Mouse (Mus musculus) hindlimb bud, embryonic 11.5 days (tissue): ENCODE data around the gene Grin3b.
"Not testable (repeated sequence)": the region's sequence is repeated elsewhere in the genome, so short reads cannot be mapped to it uniquely, and the experiment has no call there.

Experiments
- DNase-seq: peaks from one replicate; pipeline ENCODE4 v3.0.0-alpha.2; 2012; ENCODE audit warnings: low read depth, low spot score; ENCODE audit errors: extremely low spot score

Grin3b gene

DNA sequence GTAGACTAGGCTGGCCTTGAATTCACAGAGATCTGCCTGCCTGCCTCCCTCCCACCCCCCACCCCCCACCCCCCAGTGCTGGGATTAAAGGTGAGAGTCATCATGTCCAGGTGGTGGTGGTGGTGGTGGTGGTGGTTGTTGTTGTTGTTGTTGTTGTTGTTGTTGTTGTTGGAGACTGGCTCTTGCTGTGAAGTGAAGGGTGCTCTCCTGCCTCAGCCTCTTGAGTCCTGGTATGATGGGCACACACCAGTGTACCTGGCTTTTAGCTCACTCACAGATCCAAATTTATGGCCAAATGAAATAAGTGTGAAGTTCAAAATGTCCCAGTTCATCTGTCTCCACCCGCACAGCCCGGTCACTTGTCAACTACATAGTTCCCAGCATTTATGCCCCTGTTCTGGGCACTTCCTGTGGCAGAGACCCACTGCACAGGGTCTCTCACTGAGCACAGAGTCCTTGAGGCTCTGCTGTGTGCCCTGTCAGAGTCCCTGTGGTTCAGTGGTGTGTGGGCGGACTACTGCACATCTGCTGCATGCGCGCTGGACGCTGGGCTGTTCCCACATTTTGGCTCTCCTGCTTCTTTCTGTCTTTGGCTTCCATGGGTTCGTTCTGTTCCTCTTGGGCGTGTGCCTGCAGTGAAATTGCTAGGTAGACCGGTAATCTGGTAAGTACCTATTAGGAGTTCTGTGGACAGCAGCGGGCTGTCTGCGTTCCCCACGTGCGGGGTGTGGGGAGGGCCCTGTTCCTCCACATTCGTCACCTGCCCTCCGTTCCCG, 35.5 kb upstream of the Grin3b start:
- DNase-seq: no peak

DNA sequence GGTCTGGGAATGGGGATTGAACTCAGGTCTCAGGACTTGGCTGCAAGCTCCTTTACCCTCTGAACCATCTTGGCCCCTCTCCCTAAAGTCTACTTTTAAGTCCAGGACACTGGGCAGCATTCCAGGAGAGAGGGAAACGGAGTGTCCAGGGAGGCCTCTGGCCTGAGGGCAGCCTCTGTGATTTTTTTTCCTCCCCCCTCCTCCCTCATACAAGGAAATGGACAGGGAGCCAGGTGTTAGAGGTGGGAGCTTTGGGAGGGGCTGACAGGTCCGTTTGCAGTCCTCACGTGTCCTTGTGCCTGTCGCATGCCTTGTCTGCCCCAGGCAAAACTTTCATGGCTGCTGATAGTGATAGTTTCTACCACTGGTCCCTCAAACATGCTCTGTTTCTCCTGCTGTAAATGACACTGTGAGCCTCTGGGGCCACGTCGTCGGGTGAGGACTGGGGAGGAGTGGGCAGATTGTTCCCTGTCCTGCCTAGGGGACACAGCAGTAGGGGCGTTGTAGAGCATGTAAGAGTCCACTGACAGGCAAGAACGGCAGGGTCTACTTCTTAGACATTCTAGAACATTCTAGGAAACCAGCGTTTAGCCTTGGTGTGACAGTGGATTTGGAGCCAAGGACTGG, 34.1 kb upstream of the Grin3b start:
- no peak for DNase-seq

DNA sequence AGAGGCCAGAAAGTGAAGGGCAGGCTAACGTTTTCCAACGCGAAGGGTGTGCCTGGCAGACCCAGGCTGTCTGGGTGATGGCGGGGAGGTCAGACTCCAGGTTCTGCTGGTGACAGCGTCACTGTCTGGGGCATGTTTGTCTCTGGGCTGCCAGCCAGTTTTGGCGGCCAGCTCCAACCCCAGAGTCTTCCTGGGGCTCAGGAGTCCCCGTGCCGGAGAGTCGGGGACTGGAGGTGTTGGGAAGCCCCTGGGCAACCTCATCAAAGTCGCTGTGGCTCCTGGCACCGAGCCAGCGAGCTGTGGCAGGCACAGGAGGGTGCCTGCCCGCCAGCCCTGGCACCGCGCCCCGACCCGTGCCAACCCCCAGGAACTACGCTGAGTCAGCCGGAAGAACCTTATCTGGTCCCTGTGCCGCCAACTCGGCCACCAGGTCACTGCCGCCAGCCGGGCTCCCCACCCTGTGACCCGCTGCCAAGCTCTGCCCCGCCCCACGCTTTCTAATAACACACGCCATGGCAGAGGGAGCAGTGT, 33.5 kb upstream of the Grin3b start:
- DNase-seq: no peak

DNA sequence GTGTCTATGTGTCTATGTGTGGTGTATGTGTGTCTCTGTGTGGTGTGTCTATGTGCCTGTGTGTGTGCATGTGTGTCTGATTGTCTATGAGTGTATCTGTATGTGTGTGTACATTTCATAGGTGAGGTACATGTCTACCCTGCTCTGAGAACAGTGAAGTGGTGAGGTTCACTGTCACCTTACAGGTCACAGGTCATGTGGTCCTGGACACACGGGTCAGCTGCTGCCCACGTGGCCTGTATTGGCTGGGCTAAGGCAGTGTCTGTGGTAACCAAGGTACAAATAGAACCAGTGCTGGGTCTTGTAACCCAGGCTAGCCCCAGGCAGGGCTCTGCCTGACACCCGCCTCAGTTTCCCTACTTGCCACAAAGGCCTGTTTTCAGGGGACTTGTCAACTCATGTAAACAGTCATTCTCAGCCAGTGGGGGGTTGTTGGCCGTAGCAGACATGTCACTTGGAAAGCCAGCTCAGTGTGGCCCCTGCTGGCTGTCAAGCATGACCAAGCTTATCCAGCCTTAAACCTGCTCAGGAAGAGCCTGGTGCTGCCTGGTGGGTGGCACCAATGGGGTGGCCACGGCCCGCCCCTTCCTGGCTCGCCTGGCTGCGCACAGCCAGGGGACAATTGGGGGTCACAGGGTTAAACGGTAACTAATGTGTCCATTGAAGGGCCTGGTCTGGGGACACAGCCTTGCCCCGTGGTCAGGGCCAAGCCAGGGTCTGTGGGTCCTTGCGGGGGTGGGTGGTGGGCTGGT, 32.6 kb upstream of the Grin3b start:
- no peak for DNase-seq

DNA sequence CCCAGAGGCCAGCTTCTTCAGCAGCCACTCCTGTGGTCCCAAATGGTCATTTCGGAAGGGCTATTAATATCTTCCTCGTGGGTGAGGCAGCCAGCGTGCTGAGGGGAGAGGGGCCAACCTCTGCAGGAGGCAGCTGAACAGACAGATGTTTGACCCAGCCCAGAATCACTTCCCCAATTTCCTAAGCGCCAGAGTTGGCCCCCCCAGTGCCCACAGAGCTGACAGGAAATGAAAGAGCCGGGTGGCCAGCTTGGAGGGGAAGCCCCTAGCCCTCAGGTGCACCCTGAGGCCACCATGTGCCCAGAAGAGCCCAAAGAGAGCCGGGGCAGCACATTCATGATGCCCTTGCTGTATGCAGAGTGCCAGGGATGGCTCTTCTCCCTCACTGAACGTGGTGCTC, 29.8 kb upstream of the Grin3b start:
- DNase-seq: no peak

DNA sequence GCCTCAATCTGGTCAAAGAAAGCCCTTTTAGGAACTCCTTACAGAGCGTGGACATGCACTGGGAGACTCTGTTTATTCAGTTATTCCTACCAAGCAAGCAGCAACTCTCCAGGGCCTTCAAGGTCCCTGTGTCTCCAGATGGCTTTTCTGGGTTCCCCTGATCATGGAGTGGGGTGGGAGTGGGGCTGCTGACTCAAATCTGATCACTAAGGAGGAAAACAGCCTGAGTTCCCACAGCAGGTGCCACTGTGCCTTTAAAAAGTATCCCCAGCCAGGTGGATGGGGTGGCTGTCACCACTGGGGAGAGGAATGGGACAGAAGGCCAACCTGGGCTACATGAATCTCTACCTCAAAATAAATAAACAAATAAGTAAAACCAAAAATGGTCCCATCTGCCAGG, 27.5 kb upstream of the Grin3b start:
- no peak for DNase-seq

DNA sequence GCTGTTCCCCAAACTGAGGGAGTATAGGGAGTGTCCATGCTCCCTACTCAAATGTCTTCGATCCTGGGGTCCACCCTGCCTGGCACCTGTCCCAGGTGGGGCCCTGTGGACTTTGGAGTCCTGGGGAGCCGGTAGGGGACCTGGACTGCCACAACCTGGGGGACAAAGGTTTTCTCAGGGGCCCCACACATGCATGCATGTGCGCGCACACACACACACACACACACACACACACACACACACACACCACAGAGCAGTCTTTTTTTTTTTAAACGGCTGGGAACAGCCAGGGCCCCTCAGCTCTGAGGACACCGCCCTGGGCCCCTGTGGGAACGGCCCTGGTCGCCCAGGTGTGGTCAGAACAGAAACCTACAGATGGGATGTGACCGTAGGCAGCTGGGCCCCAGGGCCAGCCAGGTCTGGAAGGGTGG, 27.0 kb upstream of the Grin3b start:
- DNase-seq: no peak

DNA sequence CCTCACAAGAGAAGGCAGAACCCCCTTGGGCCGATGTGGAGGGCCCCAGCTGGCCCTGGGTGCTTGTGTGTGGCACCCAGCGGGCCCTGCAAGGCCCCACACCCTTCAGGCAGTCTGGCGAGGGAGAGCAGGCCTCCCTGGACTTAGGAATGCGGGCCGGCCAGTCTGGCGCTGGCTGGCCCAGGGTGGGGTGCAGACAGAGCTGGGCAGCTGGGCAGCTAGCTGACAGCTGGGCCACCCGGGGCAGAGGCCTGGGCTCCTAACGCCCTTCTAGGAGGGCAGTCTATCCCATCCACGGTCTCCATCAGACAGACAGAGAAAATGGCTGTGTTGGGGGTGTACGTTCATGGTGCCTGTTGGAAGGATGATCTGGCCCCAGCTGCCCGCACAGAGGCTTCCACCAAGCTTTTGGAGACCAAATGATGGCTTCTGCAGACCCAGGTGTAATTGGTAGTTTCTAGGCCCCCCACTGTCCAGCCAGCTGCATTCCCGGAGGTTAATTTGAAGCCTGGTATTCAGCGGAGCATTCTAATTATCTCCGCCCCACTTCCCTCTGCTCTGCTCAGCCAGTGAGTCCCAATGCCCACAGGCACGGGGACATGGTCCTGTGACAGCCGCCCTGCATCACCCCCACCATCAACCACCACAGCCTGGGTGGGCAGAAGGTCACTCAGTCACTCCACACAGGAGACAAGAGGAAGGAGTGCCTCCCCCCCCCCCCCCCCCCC, 24.8 kb upstream of the Grin3b start:
- no peak for DNase-seq

DNA sequence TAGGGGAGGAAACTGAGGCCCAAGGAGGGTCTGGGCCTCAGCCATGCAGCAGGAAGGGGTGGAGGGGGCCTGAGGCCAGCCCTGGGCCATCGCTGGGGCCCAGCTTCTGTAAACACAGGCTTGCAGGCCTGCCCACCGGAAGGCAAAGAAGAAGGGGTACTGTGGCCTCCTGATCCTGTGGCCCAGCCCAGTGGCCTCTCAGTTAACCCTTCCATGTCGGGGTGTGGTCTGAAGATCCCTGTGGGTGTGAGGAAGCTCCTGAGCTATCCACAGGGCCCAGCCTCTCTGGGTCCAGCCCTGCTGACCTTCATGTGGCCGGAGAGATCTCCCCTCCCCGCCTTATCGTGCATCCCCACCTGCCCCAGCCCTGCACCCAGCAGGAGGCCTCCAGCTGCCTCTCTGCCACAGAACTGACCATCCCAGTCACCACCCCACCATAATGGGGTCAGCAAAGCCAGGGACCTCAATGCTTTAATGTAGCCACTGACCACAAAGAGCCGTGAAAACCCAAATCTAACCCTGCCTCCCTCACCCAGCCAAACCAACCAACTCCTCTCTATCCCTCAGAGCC, 23.7 kb upstream of the Grin3b start:
- DNase-seq: no peak

DNA sequence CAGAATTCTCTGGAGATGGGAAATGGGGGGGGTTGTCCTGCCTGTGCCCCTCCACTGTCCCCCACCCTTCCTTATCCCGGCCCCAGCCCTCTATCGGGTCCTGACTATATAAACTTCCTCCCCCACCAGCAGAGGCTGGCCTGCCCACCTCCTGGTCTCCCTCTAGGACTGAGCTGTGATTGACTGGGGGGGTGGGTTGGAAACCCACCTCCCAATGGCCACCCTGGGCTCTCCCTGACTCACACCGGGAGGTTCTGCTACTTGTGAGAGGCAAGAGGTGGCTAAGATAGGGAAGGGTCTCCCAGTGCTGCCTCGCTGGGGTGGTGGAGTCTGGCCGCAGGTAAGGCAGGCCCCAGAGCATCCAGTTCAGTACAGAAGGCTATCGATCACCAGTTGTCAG, 23.0 kb upstream of the Grin3b start:
- no peak for DNase-seq

DNA sequence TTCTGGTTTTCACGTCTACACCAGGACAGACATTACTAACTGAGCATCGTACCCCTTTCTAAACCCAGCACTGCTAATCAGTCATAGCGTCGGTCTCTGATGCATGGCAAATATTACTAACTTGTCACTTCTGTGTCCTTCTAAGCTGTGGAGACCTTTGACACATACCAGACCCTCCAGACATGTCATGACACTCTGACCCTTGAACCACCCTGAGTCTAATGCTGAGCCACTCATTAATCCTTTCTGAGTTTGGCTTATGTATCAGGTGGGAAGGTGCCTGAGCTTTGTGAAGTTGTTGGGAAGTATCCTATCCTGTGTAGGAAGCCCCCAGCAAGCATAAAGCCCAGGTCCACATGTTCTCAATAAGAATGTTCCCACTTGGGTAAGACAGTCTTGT, 20.6 kb upstream of the Grin3b start:
- DNase-seq: no peak

DNA sequence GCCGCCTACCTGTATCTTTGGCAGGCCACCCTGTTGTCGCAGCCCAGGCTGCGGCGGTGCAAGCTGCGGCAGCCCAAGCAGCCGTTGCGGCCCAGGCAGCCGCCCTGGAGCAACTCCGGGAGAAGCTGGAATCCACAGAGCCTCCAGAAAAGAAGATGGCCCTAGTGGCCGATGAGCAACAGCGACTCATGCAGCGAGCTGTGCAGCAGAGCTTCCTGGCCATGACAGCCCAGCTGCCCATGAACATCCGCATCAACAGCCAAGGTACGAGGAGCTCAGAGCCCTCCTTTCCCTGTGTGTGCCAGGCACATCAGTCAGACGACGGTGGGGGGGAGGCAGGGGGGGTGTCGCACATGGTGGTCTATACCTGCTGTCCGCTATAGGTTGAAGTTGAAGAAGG, 19.9 kb upstream of the Grin3b start:
- no peak for DNase-seq

DNA sequence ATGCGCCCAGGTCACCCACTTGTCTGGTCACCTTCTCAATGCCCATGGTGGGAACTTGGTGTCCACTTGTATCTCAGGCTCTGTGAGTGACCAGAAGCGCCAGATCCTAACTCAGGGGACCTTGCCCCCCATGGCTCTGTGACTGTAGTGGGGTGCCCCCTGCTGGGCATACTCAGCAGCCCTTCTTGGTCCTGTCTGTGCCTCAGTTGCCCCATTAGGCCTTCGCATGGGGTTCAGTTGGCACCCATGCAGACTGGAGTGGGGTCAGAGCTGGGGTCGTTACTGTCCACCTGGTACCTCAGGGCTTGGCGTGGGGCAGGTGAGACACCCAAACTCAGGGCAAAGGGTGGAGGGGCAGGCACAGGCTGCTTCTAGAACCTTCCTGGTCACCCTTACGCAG, 16.6 kb upstream of the Grin3b start:
- no peak for DNase-seq

DNA sequence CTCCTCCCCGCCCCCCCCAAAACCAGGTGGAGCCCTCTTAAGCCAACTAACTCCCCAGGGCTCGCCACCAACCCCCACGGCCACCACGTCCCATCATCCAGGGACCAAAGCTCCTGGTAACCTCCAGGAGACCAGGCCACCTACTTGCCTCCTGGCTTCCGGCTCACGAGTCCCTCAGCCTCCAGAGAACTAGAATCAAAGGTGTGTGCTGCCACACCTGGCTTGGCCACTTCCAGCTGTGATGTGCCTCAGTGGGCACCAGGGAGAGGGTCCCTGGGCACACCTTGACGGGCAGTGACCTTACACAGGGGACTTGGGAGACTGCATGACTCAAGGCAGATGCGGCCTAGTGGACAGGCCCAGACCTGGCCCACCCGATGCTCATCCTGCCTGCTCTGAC, 14.8 kb upstream of the Grin3b start:
- no peak for DNase-seq

DNA sequence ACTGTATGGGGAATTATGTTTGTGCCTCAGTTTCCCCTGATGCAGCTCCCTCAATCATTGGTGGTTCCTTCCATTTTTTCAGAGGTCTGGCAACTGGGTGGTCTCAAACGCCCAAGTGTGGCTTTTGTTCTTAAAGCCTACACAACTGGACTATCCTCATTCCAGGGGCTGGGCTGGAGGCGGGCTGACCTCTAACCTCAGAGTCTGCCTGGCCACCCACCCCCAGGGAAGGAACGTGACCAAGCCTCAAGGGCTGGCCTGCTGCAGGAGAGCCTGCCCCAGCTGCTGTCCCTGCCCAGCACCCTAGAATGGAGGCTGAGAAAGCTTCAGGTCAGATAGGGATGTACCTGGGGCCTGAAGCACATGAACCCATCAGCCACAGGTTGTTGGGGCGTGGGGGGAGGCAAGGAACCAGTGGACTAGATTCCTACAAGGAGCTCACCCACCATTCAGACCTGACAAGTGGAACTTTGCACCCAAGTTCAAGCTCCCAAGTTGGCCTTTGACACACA, 13.8 kb upstream of the Grin3b start:
- DNase-seq: no peak

DNA sequence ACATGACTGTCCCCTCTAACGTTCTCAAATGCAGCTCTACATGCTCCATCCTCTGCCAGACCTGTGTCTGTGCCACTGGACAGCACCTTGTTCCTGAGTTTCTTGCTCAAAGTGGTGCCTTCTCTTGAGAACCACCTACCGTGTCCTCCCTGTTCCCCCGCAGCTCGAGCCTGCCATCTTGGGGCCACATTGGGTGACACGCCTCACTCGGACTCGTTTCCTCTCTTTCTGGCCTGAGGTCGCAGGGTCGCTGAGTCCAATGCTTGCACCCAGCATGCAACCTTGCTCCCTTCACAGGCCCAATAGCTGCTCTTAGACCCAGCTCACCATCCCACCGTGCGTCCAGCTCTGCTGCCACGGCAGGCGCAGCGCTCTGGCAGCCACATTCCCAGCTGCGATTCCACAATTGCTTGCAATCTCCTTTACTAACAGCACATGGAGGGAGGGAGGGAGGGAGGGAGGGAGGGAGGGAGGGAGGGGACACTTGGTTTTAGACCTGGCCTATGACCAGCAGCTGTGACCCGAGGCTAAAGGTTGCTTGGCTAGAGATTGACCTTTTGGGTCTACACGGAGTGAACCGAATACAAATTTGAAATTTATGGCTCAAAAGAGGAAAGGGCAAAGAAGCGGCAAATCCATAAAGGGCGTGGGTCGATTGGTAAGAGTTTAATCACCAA, 12.2 kb upstream of the Grin3b start:
- DNase-seq: no peak

DNA sequence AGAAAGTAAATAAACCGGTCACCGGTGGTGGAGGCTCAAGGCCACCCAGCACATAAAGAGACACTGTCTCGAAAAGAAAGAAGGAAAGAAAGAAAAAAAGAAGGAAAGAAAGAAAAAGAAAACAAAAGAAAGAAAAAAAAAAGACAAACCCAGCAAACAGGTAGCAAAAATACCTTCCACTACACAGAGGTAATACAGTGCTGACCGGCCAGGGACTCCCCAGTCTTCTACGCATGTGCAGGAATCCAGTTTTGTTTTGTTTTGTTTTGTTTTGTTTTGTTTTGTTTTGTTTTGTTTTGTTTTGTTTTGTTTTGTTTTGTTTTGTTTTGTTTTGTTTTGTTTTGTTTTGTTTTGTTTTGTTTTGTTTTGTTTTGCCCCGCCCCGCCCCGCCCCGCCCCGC, 11.1 kb upstream of the Grin3b start:
- not testable (repeated sequence) for DNase-seq

DNA sequence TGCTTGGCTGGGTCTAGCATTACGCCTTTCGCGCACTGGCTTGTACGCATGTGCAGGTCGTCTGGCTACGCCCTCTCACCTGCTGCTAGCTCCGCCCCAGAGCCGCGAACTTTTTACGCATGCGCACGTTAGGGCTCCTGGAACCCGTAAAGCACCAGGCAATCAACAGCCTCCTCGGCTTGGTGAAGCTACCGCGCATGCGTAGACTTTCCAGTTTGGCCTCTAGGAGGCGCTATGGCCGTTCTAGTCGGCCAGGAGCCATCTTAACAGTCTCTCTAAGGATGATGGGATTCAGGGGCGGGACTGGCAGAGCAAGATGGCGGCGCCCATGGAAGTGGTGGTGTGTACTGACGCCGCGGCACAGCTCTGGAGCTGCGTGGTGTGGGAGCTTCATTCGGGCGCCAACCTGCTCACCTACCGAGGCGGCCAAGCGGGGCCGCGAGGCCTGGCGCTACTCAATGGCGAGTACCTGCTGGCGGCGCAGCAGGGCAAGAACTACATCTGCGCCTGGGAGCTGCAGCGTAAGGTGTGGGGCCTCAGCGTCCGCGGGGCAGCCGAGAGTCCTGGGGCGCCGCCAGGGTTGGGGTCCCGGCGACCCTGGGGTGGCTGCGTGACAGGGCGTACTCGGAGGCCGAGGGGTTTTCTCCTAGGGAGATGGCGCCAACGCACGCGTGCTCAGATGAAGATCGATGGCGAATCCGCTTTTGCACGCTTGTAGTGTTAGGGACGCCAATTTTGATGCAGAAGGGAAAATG, 10.5 kb upstream of the Grin3b start, which contains the start of gene Wdr18:
Gene Wdr18 (plus strand): TSS at position 306 of the 755 bp plus-strand sequence.
- peak; percentile 100 for DNase-seq

DNA sequence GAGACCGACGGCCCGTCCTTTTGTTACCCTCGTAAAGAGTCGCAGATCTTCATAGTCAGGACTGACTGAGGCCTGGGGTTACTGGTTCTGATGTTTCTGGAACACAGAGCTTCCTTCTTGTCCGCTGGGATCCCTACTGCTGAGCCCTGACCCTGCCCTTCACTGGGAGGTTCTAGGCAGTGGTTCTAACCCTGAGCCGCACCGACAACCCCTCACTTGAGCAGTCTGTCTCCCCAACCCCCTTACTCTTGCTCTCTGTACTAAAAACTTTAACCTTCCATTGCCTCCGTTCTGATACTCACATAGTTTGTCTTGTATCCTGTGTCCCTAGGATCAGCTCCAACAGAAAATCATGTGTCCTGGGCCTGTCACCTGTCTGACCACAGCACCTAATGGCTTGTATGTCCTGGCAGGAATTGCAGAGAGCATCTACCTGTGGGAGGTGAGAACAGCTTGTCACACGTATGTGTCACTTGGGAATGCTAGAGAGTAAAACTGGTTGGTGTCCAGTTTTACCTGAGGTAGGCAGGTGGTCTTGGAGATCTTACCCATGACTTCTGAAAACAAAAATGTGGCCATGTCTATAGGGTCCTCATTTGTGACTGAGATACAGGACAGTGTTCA, 9.7 kb upstream of the Grin3b start:
- no peak for DNase-seq
